Mouse (Mus musculus): ENCODE data around the gene Rgs7. TPM values are rescaled to one million over a fixed set of nuclear protein-coding genes. Genes with fewer than 3 reads are reported as not detected.
A peak's percentile ranks its signal among the peaks of the same experiment; 100 is the strongest.

Rgs7 gene
- polyA plus RNA-seq, 1 experiment, result 52.0 TPM

- whole genome bisulfite sequencing, result 13% methylated on average over 4 of the region's 4 CpGs
- DNase-seq, result peak; percentile 93 to 98
- H3K27ac ChIP-seq (ENCODE audit: insufficient read depth, low read length), result peak overlapping the region; percentile 89
- TF ChIP-seq CTCF (IDR thresholded peaks at IDR 0.05; ENCODE audit: borderline replicate concordance, insufficient read depth, low read depth, low read length) (no peak), POLR2A (IDR thresholded peaks at IDR 0.05; ENCODE audit: borderline replicate concordance, insufficient read depth, low read length) (peak; percentile 16; the same call in 1 of the 2 replicates)
- no peak overlapping the region for H3K4me3 ChIP-seq (replicated peaks; ENCODE audit: insufficient read depth, low read depth, low read length)
- peaks cover 37% of the 10 kb centered on the region for H3K4me1 ChIP-seq (ENCODE audit: control insufficient read depth, insufficient read depth, low read length)
- no peaks in the 10 kb centered on the region for H3K27me3 ChIP-seq (ENCODE audit: control insufficient read depth, insufficient read depth, low read length)
Observed at GRCm38 (mm10) chr1:175431356-175432053, 60.8 kb downstream of the Rgs7 start.

- DNase-seq, result peak in 1 of 2 experiments; percentile 12
- Histone ChIP-seq H3K4me3 (replicated peaks; ENCODE audit: insufficient read depth, low read depth, low read length) (no peak overlapping the region), H3K4me1 (ENCODE audit: control insufficient read depth, insufficient read depth, low read length) (peaks cover 18% of the 10 kb centered on the region; the same call in 1 of the 2 replicates), H3K27me3 (ENCODE audit: control insufficient read depth, insufficient read depth, low read length) (no peaks in the 10 kb centered on the region), H3K27ac (ENCODE audit: insufficient read depth, low read length) (no peak overlapping the region)
- TF ChIP-seq CTCF (IDR thresholded peaks at IDR 0.05; ENCODE audit: borderline replicate concordance, insufficient read depth, low read depth, low read length), result no peak
- TF ChIP-seq POLR2A (IDR thresholded peaks at IDR 0.05; ENCODE audit: borderline replicate concordance, insufficient read depth, low read length), result no peak
- 88% methylated on average over 2 of the region's 2 CpGs for WGBS
Observed at GRCm38 (mm10) chr1:175427112-175427511, 65.2 kb downstream of the Rgs7 start.

GRCm38 (mm10) chr1:175426393-175426792, 65.9 kb downstream of the Rgs7 start:
- TF ChIP-seq CTCF (IDR thresholded peaks at IDR 0.05; ENCODE audit: borderline replicate concordance, insufficient read depth, low read depth, low read length) (no peak), POLR2A (IDR thresholded peaks at IDR 0.05; ENCODE audit: borderline replicate concordance, insufficient read depth, low read length) (no peak)
- H3K4me1 ChIP-seq (ENCODE audit: control insufficient read depth, insufficient read depth, low read length), result peaks cover 15% of the 10 kb centered on the region

GRCm38 (mm10) chr1:175420883-175421282, 71.4 kb downstream of the Rgs7 start:
- WGBS, result 17% methylated on average over 4 of the region's 4 CpGs
- H3K4me3 ChIP-seq (replicated peaks; ENCODE audit: insufficient read depth, low read depth, low read length), result no peak overlapping the region
- H3K27me3 ChIP-seq (ENCODE audit: control insufficient read depth, insufficient read depth, low read length), result no peaks in the 10 kb centered on the region
- TF ChIP-seq CTCF (IDR thresholded peaks at IDR 0.05; ENCODE audit: borderline replicate concordance, insufficient read depth, low read depth, low read length) (no peak), POLR2A (IDR thresholded peaks at IDR 0.05; ENCODE audit: borderline replicate concordance, insufficient read depth, low read length) (no peak)
- peaks cover 14% of the 10 kb centered on the region for H3K4me1 ChIP-seq (ENCODE audit: control insufficient read depth, insufficient read depth, low read length)
- H3K27ac ChIP-seq (ENCODE audit: insufficient read depth, low read length), result peak overlapping the region; percentile 69
- DNase-seq, result peak in 1 of 2 experiments; percentile 67

More at GRCm38 (mm10) chr1:175426393-175426792, 65.9 kb downstream of the Rgs7 start:
- 88% methylated on average over 4 of the region's 4 CpGs for WGBS
- Histone ChIP-seq H3K4me3 (replicated peaks; ENCODE audit: insufficient read depth, low read depth, low read length) (no peak overlapping the region), H3K27me3 (ENCODE audit: control insufficient read depth, insufficient read depth, low read length) (no peaks in the 10 kb centered on the region), H3K27ac (ENCODE audit: insufficient read depth, low read length) (no peak overlapping the region)
- no peak for DNase-seq

GRCm38 (mm10) chr1:175415728-175416127, 76.6 kb downstream of the Rgs7 start:
- no peak overlapping the region for H3K27ac ChIP-seq (ENCODE audit: insufficient read depth, low read length)
- H3K4me3 ChIP-seq (replicated peaks; ENCODE audit: insufficient read depth, low read depth, low read length), result no peak overlapping the region
- 84% methylated on average over 9 of the region's 9 CpGs for WGBS
- TF ChIP-seq POLR2A (IDR thresholded peaks at IDR 0.05; ENCODE audit: borderline replicate concordance, insufficient read depth, low read length) (no peak), CTCF (IDR thresholded peaks at IDR 0.05; ENCODE audit: borderline replicate concordance, insufficient read depth, low read depth, low read length) (no peak)
- no peaks in the 10 kb centered on the region for H3K27me3 ChIP-seq (ENCODE audit: control insufficient read depth, insufficient read depth, low read length)
- peaks cover 6% of the 10 kb centered on the region for H3K4me1 ChIP-seq (ENCODE audit: control insufficient read depth, insufficient read depth, low read length)
- DNase-seq, result no peak

GRCm38 (mm10) chr1:175410399-175410798, 81.9 kb downstream of the Rgs7 start:
- no peak for DNase-seq
- TF ChIP-seq POLR2A (IDR thresholded peaks at IDR 0.05; ENCODE audit: borderline replicate concordance, insufficient read depth, low read length) (no peak), CTCF (IDR thresholded peaks at IDR 0.05; ENCODE audit: borderline replicate concordance, insufficient read depth, low read depth, low read length) (no peak)
- no peak overlapping the region for H3K27ac ChIP-seq (ENCODE audit: insufficient read depth, low read length)
- no peaks in the 10 kb centered on the region for H3K27me3 ChIP-seq (ENCODE audit: control insufficient read depth, insufficient read depth, low read length)
- 79% methylated on average over 3 of the region's 3 CpGs for WGBS
- no peak overlapping the region for H3K4me3 ChIP-seq (replicated peaks; ENCODE audit: insufficient read depth, low read depth, low read length)
- peaks cover 7% of the 10 kb centered on the region for H3K4me1 ChIP-seq (ENCODE audit: control insufficient read depth, insufficient read depth, low read length)

GRCm38 (mm10) chr1:175391894-175392293, 100.4 kb downstream of the Rgs7 start:
- no peak for TF ChIP-seq CTCF (IDR thresholded peaks at IDR 0.05; ENCODE audit: borderline replicate concordance, insufficient read depth, low read depth, low read length)
- no peak for TF ChIP-seq POLR2A (IDR thresholded peaks at IDR 0.05; ENCODE audit: borderline replicate concordance, insufficient read depth, low read length)
- Histone ChIP-seq H3K4me3 (replicated peaks; ENCODE audit: insufficient read depth, low read depth, low read length) (no peak overlapping the region), H3K27ac (ENCODE audit: insufficient read depth, low read length) (no peak overlapping the region), H3K27me3 (ENCODE audit: control insufficient read depth, insufficient read depth, low read length) (no peaks in the 10 kb centered on the region), H3K4me1 (ENCODE audit: control insufficient read depth, insufficient read depth, low read length) (no peaks in the 10 kb centered on the region; the same call in 1 of the 2 replicates)
- no peak for DNase-seq
- WGBS, result 89% methylated on average over 4 of the region's 4 CpGs

GRCm38 (mm10) chr1:175389250-175389649, 103.0 kb downstream of the Rgs7 start:
- Histone ChIP-seq H3K27ac (ENCODE audit: insufficient read depth, low read length) (no peak overlapping the region), H3K4me1 (ENCODE audit: control insufficient read depth, insufficient read depth, low read length) (peaks cover 5% of the 10 kb centered on the region; the same call in 1 of the 2 replicates), H3K27me3 (ENCODE audit: control insufficient read depth, insufficient read depth, low read length) (no peaks in the 10 kb centered on the region), H3K4me3 (replicated peaks; ENCODE audit: insufficient read depth, low read depth, low read length) (no peak overlapping the region)
- DNase-seq, result no peak
- TF ChIP-seq CTCF (IDR thresholded peaks at IDR 0.05; ENCODE audit: borderline replicate concordance, insufficient read depth, low read depth, low read length), result no peak
- TF ChIP-seq POLR2A (IDR thresholded peaks at IDR 0.05; ENCODE audit: borderline replicate concordance, insufficient read depth, low read length), result no peak
- 75% methylated on average over 5 of the region's 5 CpGs for WGBS

Data from cerebellum, adult 2 months (tissue).